Mouse (Mus musculus) stomach, adult 2 months (tissue): Measurements from ENCODE around the gene 1600015I10Rik. TPM values are rescaled to one million over a fixed set of nuclear protein-coding genes. Genes with fewer than 3 reads are reported as not detected.

Source experiments
- polyA plus RNA-seq: library from polyadenylated mRNA; depleted of rRNA; stranded (reverse); fragments of >200 nt; gene quantifications from 2 replicates; pipeline ENCODE4 v1.2.3, GENCODE M21; 2012; rRNA removed

1600015I10Rik gene
- polyA plus RNA-seq = not detected in 2 replicates

GRCm38 (mm10) chr6:48929595-48929994 lies at the start of gene 1600015I10Rik:
Gene 1600015I10Rik, plus strand, starts transcription at chr6:48929895.

GRCm38 (mm10) chr6:48974663-48975062 lies 45.0 kb downstream of the 1600015I10Rik start, which contains the start of gene Doxl2:
Gene Doxl2, plus strand, starts transcription at chr6:48974963.

Other genes starting within 250 kb of the 1600015I10Rik start
- 0.98 and 1.2 TPM in 2 replicates for gene Gimap4, start 245.3 kb upstream of the 1600015I10Rik start, polyA plus RNA-seq
- gene Gimap6, start 221.7 kb upstream of the 1600015I10Rik start, polyA plus RNA-seq = 0.57 and 1.1 TPM in 2 replicates
- gene Gm28053, start 211.3 kb upstream of the 1600015I10Rik start, polyA plus RNA-seq = not detected in 2 replicates
- 0.05 TPM in 1 of 2 replicates, not detected in the other for gene Gimap7, start 211.3 kb upstream of the 1600015I10Rik start, polyA plus RNA-seq
- 1.3 and 3.6 TPM in 2 replicates for gene Gimap1, start 190.8 kb upstream of the 1600015I10Rik start, polyA plus RNA-seq
- 0.89 and 1.6 TPM in 2 replicates for gene Gimap5, start 183.7 kb upstream of the 1600015I10Rik start, polyA plus RNA-seq
- 0.25 and 0.55 TPM in 2 replicates for gene Gimap3, start 159.0 kb upstream of the 1600015I10Rik start, polyA plus RNA-seq
- 59.3 and 80.5 TPM in 2 replicates for gene Tmem176a, start 89.0 kb upstream of the 1600015I10Rik start, polyA plus RNA-seq
- 108 and 110 TPM in 2 replicates for gene Tmem176b, start 88.4 kb upstream of the 1600015I10Rik start, polyA plus RNA-seq
- 0.11 and 0.17 TPM in 2 replicates for gene Aoc1, start 57.0 kb upstream of the 1600015I10Rik start, polyA plus RNA-seq
- not detected in 2 replicates for gene Doxl2, start 45.1 kb downstream of the 1600015I10Rik start, polyA plus RNA-seq
- gene Svs1, start 57.0 kb downstream of the 1600015I10Rik start, polyA plus RNA-seq = not detected in 2 replicates
- gene Gpnmb, start 106.7 kb downstream of the 1600015I10Rik start, polyA plus RNA-seq = 6.2 and 15.1 TPM in 2 replicates
- 9.5 and 13.3 TPM in 2 replicates for gene Malsu1, start 143.9 kb downstream of the 1600015I10Rik start, polyA plus RNA-seq